Mouse (Mus musculus) granulocyte monocyte progenitor cell, adult 5-6 weeks (primary cell): Measurements from ENCODE around the gene Adamtsl3. TPM values are rescaled to one million over a fixed set of nuclear protein-coding genes. Genes with fewer than 3 reads are reported as not detected.

Experiments
- ATAC-seq: replicated peaks from 2 replicates; pipeline ENCODE4 v1.8.0; 2016; ENCODE audit warnings: mild to moderate bottlenecking, moderate TSS enrichment, inconsistent platforms; ENCODE audit not compliant: poor library complexity, severe bottlenecking
- total RNA-seq, 2 experiments: library from RNA; stranded (forward) in 1 of 2; stranded (reverse) in 1 of 2; fragments of 200-712, 200-1000 nt in 1 of 2; fragments of >200 nt in 1 of 2; fragmentation: Nextera tagmentation in 1 of 2; gene quantifications; 2 replicates each; pipeline ENCODE4 v1.2.3; 2014 to 2017

Adamtsl3 gene
- total RNA-seq (2014; fragmentation: Nextera tagmentation) (0.21 TPM in 1 of 2 replicates, not detected in the other), total RNA-seq (2017) (not detected in 2 replicates)

DNA sequence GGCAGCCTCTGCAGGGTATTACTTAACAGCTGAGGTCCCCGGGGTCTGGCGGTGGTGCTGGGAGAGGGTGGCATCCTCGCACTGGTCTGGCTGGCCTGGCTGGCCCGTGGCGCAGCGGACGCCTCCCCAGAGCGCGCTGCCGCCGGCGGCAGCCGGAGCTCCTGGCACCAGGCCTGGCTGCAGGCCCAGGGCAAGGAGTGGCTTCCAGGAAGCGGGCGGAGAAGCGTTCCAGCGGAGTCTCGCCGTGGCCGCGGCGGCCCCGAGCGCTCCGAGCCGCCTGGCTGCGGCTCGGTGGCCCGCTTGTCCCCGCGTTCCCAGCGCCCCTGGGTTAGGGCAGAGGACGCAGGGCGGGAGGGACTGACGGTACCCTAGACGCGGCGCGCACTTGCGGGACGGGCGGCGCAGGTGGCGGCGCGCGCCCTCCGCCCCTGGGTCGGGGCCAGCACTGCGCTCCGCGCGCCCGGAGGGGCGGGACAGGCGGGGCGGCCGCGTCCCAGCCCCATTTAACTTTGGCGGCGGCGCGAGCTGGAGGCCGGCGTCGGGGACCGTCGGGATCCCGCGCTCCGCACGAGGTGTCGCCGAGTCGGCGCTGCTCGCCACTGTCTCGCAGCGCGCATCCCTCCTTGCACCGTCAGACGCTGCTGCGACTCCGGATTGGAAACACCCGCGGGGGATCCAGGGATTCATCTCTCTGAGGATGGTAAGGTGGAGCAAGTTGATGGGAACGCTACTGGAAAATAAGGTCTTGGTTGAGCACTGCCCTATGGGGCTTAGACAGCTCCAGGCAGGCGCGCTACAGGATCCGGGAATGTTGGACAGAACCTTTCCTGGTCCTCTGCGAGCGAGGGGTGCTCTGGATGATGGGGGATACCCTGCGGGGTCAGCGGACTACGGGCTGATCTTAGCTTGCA lies at the start of gene Adamtsl3:
Gene Adamtsl3 (plus strand): TSS at position 484 of the 911 bp plus-strand sequence.
- peak; percentile 19; the same call in 1 of the 2 replicates for ATAC-seq

DNA sequence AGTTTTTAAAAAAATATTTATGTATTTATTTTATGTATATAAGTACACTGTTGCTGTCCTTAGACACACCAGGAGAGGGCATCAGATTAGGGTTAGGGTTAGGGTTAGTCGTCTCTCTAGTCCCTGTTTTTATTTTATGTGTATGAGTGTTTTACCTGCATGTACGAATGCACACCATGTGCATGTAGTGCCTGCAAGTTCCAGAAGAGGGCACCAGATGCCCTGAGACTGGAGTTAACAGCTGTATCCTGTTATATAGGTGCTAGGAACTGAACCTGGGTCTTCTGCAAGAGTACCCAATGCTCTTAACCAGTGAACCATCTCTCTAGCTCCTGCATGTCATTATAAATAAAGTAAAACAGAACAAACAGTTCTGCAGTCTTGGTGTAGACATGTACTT lies 48.3 kb upstream of the Adamtsl3 start:
- ATAC-seq = no peak

DNA sequence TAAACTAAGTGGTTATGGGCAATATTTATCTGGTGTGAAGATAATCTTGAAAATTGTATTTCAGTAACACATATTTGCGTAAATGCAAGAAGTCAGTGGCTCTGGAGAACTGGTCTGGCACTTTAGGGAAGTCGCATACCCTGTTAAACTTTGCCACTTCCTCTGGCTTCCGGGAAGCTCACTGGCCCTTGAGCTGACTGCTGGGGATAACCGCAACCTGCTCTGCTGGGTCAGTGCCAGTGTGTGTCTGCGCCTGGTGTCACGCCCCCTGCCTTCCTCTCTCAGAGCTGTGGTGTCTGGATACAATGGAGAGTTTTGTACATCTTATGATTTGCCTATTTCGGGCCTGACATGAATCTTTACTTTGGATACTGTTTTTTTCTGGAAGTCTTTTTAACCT lies 42.1 kb upstream of the Adamtsl3 start:
- peak; percentile 94 for ATAC-seq

DNA sequence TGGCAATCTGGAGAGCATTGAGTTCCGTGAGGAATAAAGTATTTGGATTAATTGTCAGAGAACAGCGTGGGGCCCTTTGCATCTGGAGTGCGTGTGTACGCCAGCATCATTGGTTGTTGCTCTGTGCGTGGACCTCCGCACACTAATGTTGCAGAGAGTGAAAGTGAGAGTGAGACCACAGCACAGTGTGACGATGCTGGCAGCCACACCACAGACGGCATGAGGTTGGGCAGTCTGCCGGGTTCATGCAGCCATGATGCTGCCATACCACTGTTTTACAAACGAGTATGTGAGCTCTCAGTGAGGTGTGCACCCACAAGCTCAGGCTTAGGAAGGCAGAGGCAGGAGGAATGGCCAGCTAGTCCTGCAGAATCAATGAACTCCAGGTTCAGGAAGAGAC lies 41.4 kb upstream of the Adamtsl3 start:
- 0 out of 2 replicates have a peak, but pooled peaks have one; percentile 38 for ATAC-seq

DNA sequence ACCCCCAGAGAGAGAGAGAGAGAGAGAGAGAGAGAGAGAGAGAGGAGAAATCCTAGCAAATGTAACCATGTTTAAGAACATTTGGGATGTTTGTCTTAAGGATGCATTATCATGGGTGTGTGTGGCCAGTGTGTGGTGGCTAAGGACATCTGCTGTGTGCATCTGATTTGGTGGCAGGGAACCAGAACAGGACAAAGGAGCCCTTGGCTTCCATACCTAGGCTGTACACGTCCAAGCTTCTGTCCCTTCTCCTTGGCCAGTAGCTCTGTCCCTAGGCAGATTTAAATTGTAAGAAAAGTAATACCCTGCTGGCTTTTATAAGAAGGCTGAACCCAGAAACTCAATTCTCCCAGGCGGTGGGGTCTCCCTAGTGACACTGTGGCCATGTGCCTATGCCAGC lies 40.9 kb upstream of the Adamtsl3 start:
- ATAC-seq = no peak

DNA sequence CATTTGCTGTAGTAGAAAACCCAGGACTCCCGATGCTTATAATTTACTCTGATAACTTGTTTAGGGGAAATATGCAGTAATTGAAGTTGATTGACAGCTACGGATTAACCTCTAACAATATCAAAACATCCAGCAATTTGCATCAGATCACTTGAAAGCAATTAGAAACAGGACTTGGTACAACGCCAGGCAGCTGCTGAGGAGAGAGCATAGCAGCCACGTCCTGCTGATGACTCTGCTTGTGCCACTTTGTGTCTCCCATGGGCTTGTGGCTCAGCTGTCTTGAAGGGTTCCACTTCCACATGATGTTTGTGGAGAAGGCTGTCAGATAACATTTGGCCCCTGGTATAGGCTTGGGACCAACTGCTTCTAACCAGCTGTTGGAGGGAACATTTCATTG lies 27.1 kb upstream of the Adamtsl3 start:
- ATAC-seq = no peak

DNA sequence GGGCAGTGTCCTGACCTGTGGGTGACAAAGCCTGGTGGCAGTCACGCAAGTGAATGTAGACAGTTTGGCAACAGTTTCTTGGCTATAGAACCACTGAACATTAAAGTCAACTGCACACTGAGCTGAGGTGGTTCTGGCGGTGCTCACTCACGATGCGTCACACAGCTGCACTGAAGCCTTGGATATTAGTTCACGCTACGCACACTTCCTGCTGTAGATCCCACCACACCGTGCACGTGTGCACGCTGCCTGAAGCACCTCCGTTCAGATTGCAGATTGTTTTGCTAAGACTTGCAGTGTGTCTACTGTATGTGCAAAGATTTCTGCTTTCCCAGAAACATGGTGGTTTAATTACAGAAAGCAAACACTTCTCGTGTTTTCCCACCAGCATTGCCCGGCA lies 17.0 kb upstream of the Adamtsl3 start:
- no peak for ATAC-seq

DNA sequence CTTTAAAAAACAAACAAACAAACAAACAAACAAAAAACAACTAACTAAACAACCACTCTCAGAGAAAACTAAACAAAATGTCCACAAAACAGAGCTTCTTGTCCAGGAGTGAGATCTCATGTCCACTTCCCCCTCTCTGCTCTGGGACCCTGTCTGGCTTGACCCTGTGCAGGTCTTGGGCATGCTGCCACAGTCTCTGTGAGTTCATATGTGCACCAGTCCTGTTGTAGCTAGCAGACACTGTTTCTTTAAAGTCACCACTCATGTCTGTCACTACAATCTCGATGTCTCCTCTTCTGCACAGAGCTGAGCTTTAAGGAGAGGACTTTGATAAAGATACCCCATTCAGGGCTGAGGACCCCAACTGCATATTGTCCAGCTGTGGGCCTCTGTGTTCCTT lies 8.9 kb upstream of the Adamtsl3 start:
- no peak for ATAC-seq

DNA sequence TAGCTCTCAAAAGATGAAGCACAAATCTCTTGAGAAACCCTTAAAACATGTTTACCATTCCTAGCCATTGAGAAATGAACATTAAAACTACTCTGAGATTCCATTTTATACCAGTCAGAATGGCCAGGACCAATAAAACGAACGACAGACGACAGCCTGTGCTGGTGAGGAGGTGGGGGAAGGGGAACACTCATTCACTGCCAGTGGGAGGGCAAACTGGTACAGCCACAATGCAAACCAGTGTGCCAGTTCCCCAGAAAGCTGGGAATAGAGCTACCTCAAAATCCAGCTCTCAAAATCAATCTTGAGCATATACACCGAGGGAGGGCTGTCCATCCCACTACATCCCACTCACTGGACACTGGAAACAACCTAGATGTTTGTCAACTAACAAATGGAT lies 8.3 kb upstream of the Adamtsl3 start:
- ATAC-seq = no peak

DNA sequence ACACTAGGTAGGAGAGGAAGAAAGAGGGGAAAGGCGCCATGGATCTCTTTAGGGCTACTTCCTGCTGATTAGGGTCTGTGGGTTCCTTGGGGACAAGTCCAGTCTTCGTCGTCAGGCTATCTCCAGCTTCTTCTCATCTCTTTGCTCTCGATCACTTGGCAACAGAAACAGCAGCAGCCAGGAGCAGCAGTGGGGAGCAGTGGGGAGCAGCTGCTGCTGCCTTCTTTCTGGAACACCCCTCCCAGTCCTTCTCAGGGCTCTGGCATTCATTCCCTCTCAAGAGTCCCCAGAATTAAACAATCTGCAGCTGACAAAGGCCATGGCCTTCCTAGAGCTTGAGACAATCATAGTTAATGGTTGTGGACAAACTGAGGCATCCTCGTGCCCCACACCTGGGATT lies 7.6 kb upstream of the Adamtsl3 start:
- ATAC-seq = no peak

DNA sequence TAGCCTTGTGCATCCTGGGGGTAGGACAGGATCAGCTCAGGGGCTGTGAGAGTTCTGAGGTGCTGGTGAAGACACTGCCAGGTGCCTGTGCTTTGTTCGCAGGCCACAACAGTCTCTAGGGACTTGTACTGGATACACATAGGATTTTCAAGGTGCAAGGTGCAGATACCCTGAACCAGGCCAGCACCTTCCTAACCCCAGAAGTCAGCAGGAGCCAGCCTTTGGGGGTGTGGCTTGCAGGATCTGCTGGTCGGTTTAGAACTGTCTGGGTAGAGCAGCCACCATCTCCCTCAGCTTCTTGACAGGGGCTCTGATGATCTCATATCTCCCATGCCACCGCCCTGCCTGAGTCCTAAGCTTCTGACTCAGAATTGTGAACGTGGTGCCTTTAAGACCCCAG lies 5.7 kb upstream of the Adamtsl3 start:
- ATAC-seq = no peak

DNA sequence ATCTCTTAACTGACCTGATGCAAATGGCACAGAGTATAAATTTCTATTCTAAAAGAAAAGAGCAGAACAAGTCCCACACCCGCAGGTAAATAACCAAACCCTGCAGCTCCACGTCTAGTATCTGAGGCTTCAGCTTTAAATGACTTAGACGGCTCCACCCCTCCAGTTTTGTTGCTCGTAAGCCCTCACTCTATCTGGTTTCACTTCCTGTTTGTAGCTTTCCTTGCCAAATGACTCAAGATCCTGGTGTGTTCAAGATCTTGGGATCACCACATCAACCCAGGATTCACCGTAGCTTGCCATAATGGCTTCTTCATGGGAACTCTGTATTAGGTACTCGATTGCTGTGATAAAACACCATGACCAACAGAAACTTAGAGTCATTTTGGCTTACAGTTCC lies 4.6 kb upstream of the Adamtsl3 start:
- ATAC-seq = peak; percentile 82

DNA sequence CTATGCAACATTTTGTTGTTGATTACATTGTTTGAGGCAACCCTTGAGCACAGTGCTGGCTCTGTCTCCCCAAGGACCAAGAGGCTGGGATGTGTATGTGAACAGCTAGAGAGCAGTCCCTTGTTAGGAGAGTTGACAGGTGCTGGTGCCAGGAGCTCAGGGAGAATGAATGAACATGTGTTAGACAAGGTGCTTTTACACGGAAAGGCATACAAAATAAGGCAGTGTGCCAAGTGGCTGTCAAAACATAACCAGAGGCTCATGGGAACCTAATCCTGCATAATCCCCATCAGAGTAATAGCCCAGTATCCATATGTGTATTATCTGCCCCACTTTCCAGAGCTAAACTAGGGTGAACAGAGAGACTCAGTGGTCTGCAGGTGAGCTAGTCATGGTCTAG lies 1.5 kb upstream of the Adamtsl3 start:
- no peak for ATAC-seq

DNA sequence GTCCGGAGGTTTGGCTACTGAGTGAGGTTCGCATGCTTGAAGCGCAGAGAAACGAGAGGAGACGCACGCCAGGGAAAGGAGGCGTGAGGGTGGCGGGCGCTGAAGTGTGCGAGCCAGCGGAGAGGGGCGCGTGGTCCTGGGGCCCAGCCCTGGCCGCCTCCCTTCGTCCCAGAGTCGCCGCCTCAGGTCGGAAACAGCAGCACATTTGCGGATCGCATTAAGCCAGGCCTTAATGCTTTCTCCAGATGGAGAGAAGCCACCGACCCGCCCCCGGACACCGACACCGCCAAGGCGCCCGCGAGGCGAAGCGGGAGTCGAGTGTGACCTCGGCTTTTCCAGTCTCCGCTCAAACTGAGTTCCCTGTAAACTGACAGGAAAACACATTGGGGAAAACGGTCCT lies 638 bp downstream of the Adamtsl3 start:
- ATAC-seq = no peak

DNA sequence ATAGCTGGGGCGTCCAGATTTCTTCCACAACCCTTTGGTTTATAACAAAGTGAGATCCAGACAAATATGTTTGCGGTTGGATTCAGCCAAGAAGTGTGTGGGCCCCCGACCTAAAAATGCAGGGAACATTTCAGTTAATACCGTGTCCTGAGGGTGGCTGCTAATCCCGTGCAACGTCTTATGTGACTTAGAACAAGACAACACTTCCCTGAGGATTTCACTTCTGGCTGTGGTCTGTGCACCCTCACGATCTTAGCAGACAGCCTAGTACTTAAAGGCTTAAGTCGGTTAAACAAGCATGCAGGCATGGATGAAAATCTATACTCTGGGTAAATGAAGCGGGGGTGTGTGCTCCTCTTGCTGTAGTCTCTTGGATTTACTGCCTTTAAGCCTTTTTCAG lies 2.6 kb downstream of the Adamtsl3 start:
- ATAC-seq = no peak

DNA sequence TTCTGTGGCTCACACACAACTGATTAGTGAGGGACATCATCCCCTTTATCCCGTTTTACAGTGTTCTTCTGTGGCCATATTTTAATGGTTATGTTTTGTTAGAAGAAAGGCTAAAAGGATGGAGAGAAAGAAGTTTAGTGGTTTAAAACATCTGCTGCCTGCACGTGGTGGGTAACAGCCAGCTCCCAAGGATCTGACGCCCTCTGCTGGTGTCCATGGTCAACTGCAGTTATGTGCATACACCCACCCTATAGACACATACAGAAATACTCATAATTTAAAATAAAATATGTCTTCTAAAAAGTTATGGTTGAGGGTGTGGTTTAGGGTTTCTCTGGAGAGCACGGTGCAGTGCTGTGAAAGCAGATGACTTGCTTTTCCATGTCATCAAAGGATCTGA lies 3.0 kb downstream of the Adamtsl3 start:
- no peak for ATAC-seq

DNA sequence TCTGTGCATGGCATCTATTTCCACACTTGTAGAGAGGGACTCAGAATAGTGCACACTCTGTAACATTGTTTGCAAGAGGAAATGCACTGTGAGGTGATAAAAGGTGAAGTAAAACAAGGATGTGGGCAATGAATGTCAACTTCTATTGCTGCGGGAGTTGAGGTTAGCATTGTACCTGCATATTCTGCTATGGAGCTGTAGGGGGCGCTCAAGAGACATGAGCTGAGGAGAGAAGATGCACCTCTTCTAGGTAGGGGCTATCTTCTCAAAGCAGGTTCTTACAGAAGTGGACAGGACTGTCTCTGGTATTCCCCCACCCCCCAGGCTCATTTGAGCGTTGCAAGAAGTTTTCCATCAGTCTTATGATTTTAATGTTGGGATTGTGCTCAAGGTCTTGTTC lies 3.7 kb downstream of the Adamtsl3 start:
- peak; percentile 28; the same call in 1 of the 2 replicates for ATAC-seq

DNA sequence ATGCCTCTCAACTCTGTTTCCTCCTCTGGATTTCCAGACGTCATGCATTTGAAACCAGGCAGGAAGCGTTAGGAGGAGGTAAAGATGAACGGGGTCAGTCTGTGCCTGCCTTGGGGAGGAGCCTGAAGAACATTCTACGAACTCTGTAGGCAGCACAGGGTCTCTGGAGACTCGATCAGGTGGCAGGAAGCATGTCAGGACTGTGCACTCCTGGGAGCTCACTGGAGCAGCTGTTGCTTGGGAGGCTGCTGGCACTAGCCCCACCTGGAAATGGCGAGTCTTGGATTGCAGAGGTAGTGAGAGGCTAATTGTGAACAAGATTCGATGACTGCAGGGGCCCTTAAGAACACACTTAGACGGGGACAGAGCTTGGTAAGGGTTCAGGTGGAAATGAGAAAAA lies 6.0 kb downstream of the Adamtsl3 start:
- no peak for ATAC-seq

DNA sequence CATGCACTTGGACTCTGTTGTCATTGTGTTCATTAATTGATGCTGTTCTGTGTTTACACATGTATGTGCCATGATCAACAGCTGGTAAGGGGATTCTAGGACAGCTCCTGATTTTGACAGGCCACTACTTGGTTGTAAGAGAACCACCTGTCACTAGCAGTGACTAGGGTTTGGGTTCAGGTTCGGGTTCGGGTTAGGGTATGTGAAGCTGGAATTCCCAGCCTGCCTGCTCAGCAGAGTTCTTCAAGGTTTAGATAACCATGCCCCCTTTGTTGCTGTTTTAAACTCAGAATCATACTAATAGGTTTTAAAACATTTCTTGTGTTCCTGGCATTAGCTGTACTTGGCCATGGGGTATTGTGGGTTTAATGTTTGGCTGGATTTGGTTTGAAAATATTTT lies 11.2 kb downstream of the Adamtsl3 start:
- no peak for ATAC-seq

DNA sequence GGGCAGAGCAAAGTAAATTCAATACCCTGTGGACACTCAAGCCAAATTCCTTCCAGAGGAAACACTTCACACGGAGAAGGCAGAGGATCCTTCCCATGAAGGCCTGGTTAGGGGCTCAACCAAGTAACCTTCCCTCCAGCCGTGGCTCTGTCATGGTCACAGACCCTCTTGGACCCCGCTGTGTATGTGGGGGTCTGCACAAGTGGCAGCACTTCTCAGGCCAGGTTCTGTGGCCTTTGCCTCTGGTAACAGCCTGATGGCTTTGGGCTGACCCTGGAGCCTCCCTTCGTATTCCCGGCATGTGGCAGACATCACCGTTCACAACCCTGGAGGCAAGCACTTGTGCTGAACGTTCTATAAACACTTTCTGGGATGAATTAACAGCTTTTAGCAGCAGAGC lies 14.3 kb downstream of the Adamtsl3 start:
- no peak for ATAC-seq

DNA sequence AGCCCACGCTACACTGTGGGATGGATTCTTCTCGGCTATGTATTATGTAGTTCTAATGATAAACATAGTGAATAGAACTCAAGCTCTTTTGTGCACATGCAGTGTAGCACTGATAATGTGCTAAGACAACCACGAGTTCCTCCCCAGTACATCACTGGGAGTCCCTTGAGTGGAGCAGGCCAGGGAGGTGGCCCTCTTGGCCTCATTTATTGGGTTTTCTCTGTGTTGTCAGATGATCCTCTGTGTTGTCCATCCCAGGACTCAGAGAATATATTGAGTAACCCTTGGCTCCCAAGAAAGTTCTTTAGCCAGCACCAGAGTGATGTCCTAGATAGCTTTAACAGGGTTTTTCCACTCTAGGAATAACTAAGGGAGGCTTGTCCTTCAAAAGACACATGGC lies 14.9 kb downstream of the Adamtsl3 start:
- ATAC-seq = no peak

DNA sequence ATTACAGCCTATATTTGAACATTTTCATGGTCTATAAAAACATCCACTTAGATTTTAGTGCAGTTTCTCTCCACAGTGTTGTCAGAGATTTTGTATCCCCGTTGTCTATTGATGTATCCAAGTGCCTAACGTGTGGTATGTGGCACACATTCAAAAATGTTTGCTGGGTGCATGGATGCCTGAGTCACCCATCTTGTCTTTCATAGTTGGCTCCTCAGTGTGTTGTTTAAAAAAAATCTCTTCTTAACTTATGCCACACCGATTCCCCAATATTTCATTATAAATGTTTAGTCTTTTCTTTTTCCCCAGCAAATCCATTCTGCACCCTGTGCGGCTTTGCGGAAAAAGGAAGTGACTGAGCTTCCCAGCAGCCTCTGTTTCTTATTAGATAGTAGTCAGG lies 23.7 kb downstream of the Adamtsl3 start:
- 0 out of 2 replicates have a peak, but pooled peaks have one; percentile 8 for ATAC-seq
